Mouse (Mus musculus) limb, embryonic 13.5 days (tissue): ENCODE measurements around the gene Prr14l. TPM values are rescaled to one million over a fixed set of nuclear protein-coding genes. Genes with fewer than 3 reads are reported as not detected.
A peak's percentile ranks its signal among the peaks of the same experiment; 100 is the strongest.
"Not testable (repeated sequence)": the region's sequence is repeated elsewhere in the genome, so short reads cannot be mapped to it uniquely, and the experiment has no call there.

Source experiments
- ATAC-seq: fragments of 200-750 bp; cut with Nextera tagmentation; 2 replicates; pipeline ENCODE4 v1.8.0; 2017; ENCODE audit warnings: low read depth, moderate number of reproducible peaks, moderate TSS enrichment; ENCODE audit not compliant: low FRiP score
- H3K27ac ChIP-seq: fragments of 300-500 bp; sonication (generic); 2 replicates; pipeline ENCODE4 v1.5.1; 2015; ENCODE audit warnings: inconsistent platforms, mild to moderate bottlenecking, moderate library complexity
- H3K27me3 ChIP-seq: fragments of 300-500 bp; sonication (generic); 2 replicates; pipeline ENCODE4 v1.6.1; 2015; ENCODE audit warnings: mild to moderate bottlenecking, inconsistent platforms
- H3K36me3 ChIP-seq: fragments of 300-500 bp; sonication (generic); 2 replicates; pipeline ENCODE4 v1.6.1; 2015; ENCODE audit warnings: inconsistent platforms, mild to moderate bottlenecking, moderate library complexity
- H3K4me1 ChIP-seq: fragments of 300-500 bp; sonication (generic); 2 replicates; pipeline ENCODE4 v1.6.1; 2015; ENCODE audit warnings: inconsistent platforms
- H3K4me2 ChIP-seq: fragments of 300-500 bp; sonication (generic); replicated peaks from 2 replicates; pipeline ENCODE4 v1.6.1; 2015; ENCODE audit warnings: inconsistent platforms, mild to moderate bottlenecking, moderate library complexity
- H3K4me3 ChIP-seq: fragments of 300-500 bp; sonication (generic); 2 replicates; pipeline ENCODE4 v1.5.1; 2015; ENCODE audit warnings: moderate library complexity, mild to moderate bottlenecking, inconsistent platforms
- H3K9ac ChIP-seq: fragments of 300-500 bp; sonication (generic); 2 replicates; pipeline ENCODE4 v1.6.1; 2015; ENCODE audit warnings: mild to moderate bottlenecking, inconsistent platforms
- H3K9me3 ChIP-seq: fragments of 300-500 bp; sonication (generic); 2 replicates; pipeline ENCODE4 v1.6.1; 2016; ENCODE audit warnings: inconsistent platforms
- WGBS: fragments of 180-500 bp; shearing (Covaris S2); methylation state at CpG from one replicate; pipeline ENCODE4 v1.1.7; 2015; 5-methylcytosine and 5-hydroxymethylcytosine counted together
- polyA plus RNA-seq: library from polyadenylated mRNA; unstranded; fragments of >200 nt; fragmentation: Nextera tagmentation; extraction: Ambion mirVana; gene quantifications from 2 replicates; pipeline ENCODE4 v1.2.1, GENCODE M21; 2015

Gene Prr14l
- polyA plus RNA-seq = 12.2 and 13.3 TPM in 2 replicates

- peak; percentile 96 for ATAC-seq
- Histone ChIP-seq H3K4me1 (peaks cover 30% of the 10 kb centered on the region), H3K27me3 (no peaks in the 10 kb centered on the region), H3K9me3 (no peaks in the 10 kb centered on the region), H3K4me2 (peak within 1 kb of the TSS; percentile 83), H3K4me3 (peak within 1 kb of the TSS; percentile 98), H3K36me3 (peaks cover 19% of the 10 kb centered on the region), H3K27ac (peak within 1 kb of the TSS; percentile 79), H3K9ac (peak within 1 kb of the TSS; percentile 98)
- under 1% methylated on average over 49 of the region's 51 CpGs for WGBS
Measured at GRCm38 (mm10) chr5:32853731-32854507, at the start of gene Prr14l. Gene Prr14l (minus strand): TSS chr5:32854256.

- H3K27ac ChIP-seq = no peak overlapping the region
- H3K9ac ChIP-seq = no peak overlapping the region
- H3K4me3 ChIP-seq = no peak overlapping the region
- H3K4me2 ChIP-seq = no peak overlapping the region
- peaks cover 71% of the 10 kb centered on the region for H3K36me3 ChIP-seq
- no peaks in the 10 kb centered on the region for H3K27me3 ChIP-seq
- H3K9me3 ChIP-seq = no peaks in the 10 kb centered on the region
- H3K4me1 ChIP-seq = no peaks in the 10 kb centered on the region
- ATAC-seq = no peak
- 75% methylated on average over 3 of the region's 3 CpGs for WGBS
Measured at GRCm38 (mm10) chr5:32886739-32887138, 32.7 kb upstream of the Prr14l start.

- H3K9ac ChIP-seq = no peak overlapping the region
- ATAC-seq = no peak
- no peak overlapping the region for H3K27ac ChIP-seq
- H3K27me3 ChIP-seq = no peaks in the 10 kb centered on the region
- no peaks in the 10 kb centered on the region for H3K9me3 ChIP-seq
- 94% methylated on average over 5 of the region's 5 CpGs for WGBS
- no peak overlapping the region for H3K4me2 ChIP-seq
- H3K4me1 ChIP-seq = no peaks in the 10 kb centered on the region
- H3K36me3 ChIP-seq = peaks cover 76% of the 10 kb centered on the region
- no peak overlapping the region for H3K4me3 ChIP-seq
Measured at GRCm38 (mm10) chr5:32872346-32872745, 18.3 kb upstream of the Prr14l start.

GRCm38 (mm10) chr5:32869389-32870024 lies 15.5 kb upstream of the Prr14l start:
- H3K27ac ChIP-seq = no peak overlapping the region

GRCm38 (mm10) chr5:32863253-32864228 lies 9.5 kb upstream of the Prr14l start, which contains the start of gene Depdc5:
Gene Depdc5 (plus strand): TSS chr5:32863701.
- ATAC-seq = peak; percentile 99
- Histone ChIP-seq H3K4me3 (peak within 1 kb of the TSS; percentile 69), H3K4me1 (peaks cover 9% of the 10 kb centered on the region), H3K27me3 (no peaks in the 10 kb centered on the region), H3K27ac (peak within 1 kb of the TSS; percentile 72), H3K9me3 (no peaks in the 10 kb centered on the region), H3K4me2 (peak within 1 kb of the TSS; percentile 71), H3K36me3 (peaks cover 20% of the 10 kb centered on the region), H3K9ac (peak within 1 kb of the TSS; percentile 77)
- under 1% methylated on average over 62 of the region's 64 CpGs for WGBS

More at GRCm38 (mm10) chr5:32869389-32870024, 15.5 kb upstream of the Prr14l start:
- WGBS = 89% methylated on average over 5 of the region's 5 CpGs
- H3K9ac ChIP-seq = no peak overlapping the region
- H3K4me2 ChIP-seq = no peak overlapping the region
- no peaks in the 10 kb centered on the region for H3K9me3 ChIP-seq
- no peak overlapping the region for H3K4me3 ChIP-seq
- H3K4me1 ChIP-seq = peaks cover 4% of the 10 kb centered on the region
- H3K36me3 ChIP-seq = peaks cover 60% of the 10 kb centered on the region
- ATAC-seq = no peak
- no peaks in the 10 kb centered on the region for H3K27me3 ChIP-seq

- Histone ChIP-seq H3K4me3 (peak overlapping the region; percentile 69), H3K9me3 (no peaks in the 10 kb centered on the region), H3K27ac (peak overlapping the region; percentile 72), H3K27me3 (no peaks in the 10 kb centered on the region), H3K4me1 (peaks cover 9% of the 10 kb centered on the region), H3K4me2 (peak overlapping the region; percentile 71), H3K9ac (no peak overlapping the region), H3K36me3 (peaks cover 11% of the 10 kb centered on the region)
- ATAC-seq = no peak
- 61% methylated on average over 6 of the region's 6 CpGs for WGBS
Measured at GRCm38 (mm10) chr5:32862469-32863132, 8.5 kb upstream of the Prr14l start.

- no peaks in the 10 kb centered on the region for H3K27me3 ChIP-seq
- no peak overlapping the region for H3K9ac ChIP-seq
- 92% methylated on average over 1 of the region's 1 CpGs for WGBS
- H3K9me3 ChIP-seq = no peaks in the 10 kb centered on the region
- no peak overlapping the region for H3K4me2 ChIP-seq
- H3K27ac ChIP-seq = no peak overlapping the region
- H3K4me1 ChIP-seq = peaks cover 11% of the 10 kb centered on the region
- no peak for ATAC-seq
- H3K4me3 ChIP-seq = no peak overlapping the region
- H3K36me3 ChIP-seq = peaks cover 2% of the 10 kb centered on the region; the same call in 1 of the 2 replicates
Measured at GRCm38 (mm10) chr5:32861082-32861481, 7.0 kb upstream of the Prr14l start.

- WGBS = 2% methylated on average over 6 of the region's 6 CpGs
- no peaks in the 10 kb centered on the region for H3K36me3 ChIP-seq
- H3K9me3 ChIP-seq = no peaks in the 10 kb centered on the region
- no peaks in the 10 kb centered on the region for H3K27me3 ChIP-seq
- peak overlapping the region; percentile 62 for H3K4me2 ChIP-seq
- peak overlapping the region; percentile 50 for H3K9ac ChIP-seq
- peak overlapping the region; percentile 45 for H3K4me3 ChIP-seq
- peak; percentile 21; the same call in 1 of the 2 replicates for ATAC-seq
- H3K4me1 ChIP-seq = peaks cover 12% of the 10 kb centered on the region; the same call in 1 of the 2 replicates
- peak overlapping the region; percentile 63; the same call in 1 of the 2 replicates for H3K27ac ChIP-seq
Measured at GRCm38 (mm10) chr5:32857781-32858220, 3.7 kb upstream of the Prr14l start.

- H3K4me2 ChIP-seq, ATAC-seq, H3K27ac ChIP-seq, H3K9ac ChIP-seq, H3K4me3 ChIP-seq, H3K9me3 ChIP-seq, H3K27me3 ChIP-seq: not testable (repeated sequence)
- 95% methylated on average over 3 of the region's 3 CpGs for WGBS
- peaks cover 15% of the 10 kb centered on the region for H3K36me3 ChIP-seq
- H3K4me1 ChIP-seq = peaks cover 30% of the 10 kb centered on the region
Measured at GRCm38 (mm10) chr5:32855274-32855673, 1.2 kb upstream of the Prr14l start.

GRCm38 (mm10) chr5:32854818-32855217 lies 762 bp upstream of the Prr14l start:
- Histone ChIP-seq H3K4me3 (no peak overlapping the region), H3K9ac (no peak overlapping the region), H3K4me1 (peaks cover 30% of the 10 kb centered on the region), H3K4me2 (peak overlapping the region; percentile 83; the same call in 1 of the 2 replicates), H3K9me3 (no peaks in the 10 kb centered on the region), H3K27ac (no peak overlapping the region; the same call in 1 of the 2 replicates), H3K36me3 (peaks cover 17% of the 10 kb centered on the region), H3K27me3 (no peaks in the 10 kb centered on the region)
- 83% methylated on average over 4 of the region's 4 CpGs for WGBS
- no peak for ATAC-seq

- Histone ChIP-seq H3K4me1 (peaks cover 27% of the 10 kb centered on the region), H3K9me3 (no peaks in the 10 kb centered on the region), H3K4me3 (peak overlapping the region; percentile 98), H3K4me2 (peak overlapping the region; percentile 83), H3K36me3 (peaks cover 30% of the 10 kb centered on the region), H3K27ac (no peak overlapping the region), H3K27me3 (no peaks in the 10 kb centered on the region), H3K9ac (peak overlapping the region; percentile 52; the same call in 1 of the 2 replicates)
- 74% methylated on average over 6 of the region's 6 CpGs for WGBS
- ATAC-seq = no peak
Measured at GRCm38 (mm10) chr5:32852026-32852425, 2.0 kb downstream of the Prr14l start.
